Mouse (Mus musculus): ENCODE results near the gene Ppa2. TPM values are rescaled to one million over a fixed set of nuclear protein-coding genes. Genes with fewer than 3 reads are reported as not detected.
A peak's percentile ranks its signal among the peaks of the same experiment; 100 is the strongest.

The Ppa2 gene
- 84.6 and 88.0 TPM in 2 replicates for polyA plus RNA-seq (2016; fragmentation: Nextera tagmentation; extraction: Ambion mirVana)

GRCm38 (mm10) chr3:133309954-133310808 is at the start of gene Ppa2:
Ppa2 (plus strand) TSS chr3:133310110.
- 1% methylated on average over 95 of the region's 95 CpGs for WGBS
- Histone ChIP-seq H3K27me3 (replicated peaks; ENCODE audit: low read depth, poor library complexity, severe bottlenecking) (no peaks in the 10 kb centered on the region), H3K27ac (replicated peaks) (peak within 1 kb of the TSS; percentile 94), H3K4me1 (peaks cover 10% of the 10 kb centered on the region), H3K9me3 (peaks cover 3% of the 10 kb centered on the region; the same call in 1 of the 2 replicates), H3K4me3 (peak within 1 kb of the TSS; percentile 66), H3K36me3 (replicated peaks) (peaks cover 13% of the 10 kb centered on the region)
- peak; percentile 89 for DNase-seq (ENCODE audit: low spot score)

DNA sequence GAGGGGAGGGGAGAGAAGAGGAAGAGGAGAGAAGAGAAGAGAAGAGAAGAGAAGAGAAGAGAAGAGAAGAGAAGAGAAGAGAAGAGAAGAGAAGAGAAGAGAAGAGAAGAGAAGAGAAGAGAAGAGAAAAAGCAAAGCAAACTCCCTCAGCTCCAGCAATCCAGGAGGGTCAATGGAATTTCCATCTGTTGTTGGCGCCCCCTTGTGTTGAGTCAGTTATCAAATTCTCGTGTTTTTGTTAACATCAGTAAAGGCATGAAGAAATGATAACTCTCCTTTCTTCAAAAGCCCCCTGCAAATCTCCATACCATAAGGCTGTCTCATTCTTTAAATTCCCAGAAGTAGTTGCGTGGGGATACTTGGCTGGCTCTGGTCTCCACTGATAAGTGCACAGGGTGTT is 38.0 kb upstream of the Ppa2 start:
- H3K36me3 ChIP-seq (replicated peaks) = no peaks in the 10 kb centered on the region
- peak; percentile 67 for DNase-seq (ENCODE audit: low spot score)
- H3K27ac ChIP-seq (replicated peaks) = no peak overlapping the region
- 24% methylated on average over 3 of the region's 3 CpGs for WGBS
- H3K4me1 ChIP-seq = no peaks in the 10 kb centered on the region
- no peak overlapping the region for H3K4me3 ChIP-seq
- H3K9me3 ChIP-seq = no peaks in the 10 kb centered on the region
- no peaks in the 10 kb centered on the region for H3K27me3 ChIP-seq (replicated peaks; ENCODE audit: low read depth, poor library complexity, severe bottlenecking)

DNA sequence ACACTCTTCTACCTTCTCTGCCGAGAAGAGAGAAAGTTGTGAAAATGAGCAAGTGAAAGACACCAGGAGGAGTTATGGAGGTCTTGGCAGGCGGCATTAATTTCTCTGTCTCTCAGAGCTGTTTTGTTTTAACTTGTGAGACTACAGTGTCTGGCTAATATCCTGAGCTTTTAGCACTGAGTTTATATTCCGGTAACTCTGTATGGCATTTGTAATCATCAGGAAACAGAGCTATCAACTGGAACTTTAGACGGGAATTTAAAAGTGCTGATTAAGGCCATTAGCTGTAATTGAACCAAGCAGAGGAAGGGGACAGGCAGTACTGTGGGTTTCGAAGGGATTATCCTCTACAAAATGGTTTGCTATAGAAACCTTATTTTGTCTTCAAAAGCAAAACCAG is 25.3 kb upstream of the Ppa2 start:
- no peak overlapping the region for H3K27ac ChIP-seq (replicated peaks)
- no peaks in the 10 kb centered on the region for H3K36me3 ChIP-seq (replicated peaks)
- WGBS = 64% methylated on average over 5 of the region's 5 CpGs
- no peaks in the 10 kb centered on the region for H3K27me3 ChIP-seq (replicated peaks; ENCODE audit: low read depth, poor library complexity, severe bottlenecking)
- no peaks in the 10 kb centered on the region for H3K9me3 ChIP-seq
- no peak for DNase-seq (ENCODE audit: low spot score)
- no peaks in the 10 kb centered on the region for H3K4me1 ChIP-seq
- H3K4me3 ChIP-seq = no peak overlapping the region

GRCm38 (mm10) chr3:133288795-133289194 is 21.1 kb upstream of the Ppa2 start:
- 93% methylated on average over 2 of the region's 2 CpGs for WGBS
- Histone ChIP-seq H3K27me3 (replicated peaks; ENCODE audit: low read depth, poor library complexity, severe bottlenecking) (no peaks in the 10 kb centered on the region), H3K27ac (replicated peaks) (no peak overlapping the region), H3K36me3 (replicated peaks) (no peaks in the 10 kb centered on the region), H3K4me1 (no peaks in the 10 kb centered on the region), H3K9me3 (0 out of 2 replicates have a peak, but pooled peaks cover 3% of the 10 kb centered on the region), H3K4me3 (no peak overlapping the region)
- DNase-seq (ENCODE audit: low spot score) = no peak

- Histone ChIP-seq H3K4me3 (no peak overlapping the region), H3K27ac (replicated peaks) (no peak overlapping the region), H3K27me3 (replicated peaks; ENCODE audit: low read depth, poor library complexity, severe bottlenecking) (no peaks in the 10 kb centered on the region), H3K9me3 (peaks cover 7% of the 10 kb centered on the region; the same call in 1 of the 2 replicates), H3K36me3 (replicated peaks) (peaks cover 6% of the 10 kb centered on the region), H3K4me1 (no peaks in the 10 kb centered on the region)
- no peak for DNase-seq (ENCODE audit: low spot score)
- WGBS = 93% methylated on average over 3 of the region's 3 CpGs
Measured at GRCm38 (mm10) chr3:133304328-133304727, 5.6 kb upstream of the Ppa2 start.

DNA sequence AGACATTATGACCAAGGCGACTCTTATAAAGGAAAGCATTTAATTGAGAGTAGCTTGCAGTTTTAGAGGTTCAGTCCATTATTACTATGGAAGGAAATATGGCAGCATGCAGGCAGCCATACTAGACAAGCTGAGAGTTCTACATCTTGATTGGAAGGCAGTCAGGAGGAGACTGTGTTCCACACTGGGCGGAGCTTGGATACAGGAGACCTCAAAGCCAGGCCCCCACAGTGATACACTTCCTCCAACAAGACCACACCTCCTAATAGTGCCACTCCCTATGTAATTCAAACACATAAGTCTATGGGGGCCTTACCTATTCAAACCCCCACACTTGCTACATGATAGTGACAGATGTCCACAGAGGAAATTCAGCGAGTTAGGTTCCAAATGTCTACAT is 1.5 kb upstream of the Ppa2 start:
- Histone ChIP-seq H3K4me3 (no peak overlapping the region), H3K36me3 (replicated peaks) (peaks cover 10% of the 10 kb centered on the region), H3K9me3 (peaks cover 3% of the 10 kb centered on the region; the same call in 1 of the 2 replicates), H3K4me1 (peaks cover 10% of the 10 kb centered on the region), H3K27ac (replicated peaks) (no peak overlapping the region), H3K27me3 (replicated peaks; ENCODE audit: low read depth, poor library complexity, severe bottlenecking) (no peaks in the 10 kb centered on the region)
- WGBS = 97% methylated on average over 3 of the region's 3 CpGs
- DNase-seq (ENCODE audit: low spot score) = no peak

DNA sequence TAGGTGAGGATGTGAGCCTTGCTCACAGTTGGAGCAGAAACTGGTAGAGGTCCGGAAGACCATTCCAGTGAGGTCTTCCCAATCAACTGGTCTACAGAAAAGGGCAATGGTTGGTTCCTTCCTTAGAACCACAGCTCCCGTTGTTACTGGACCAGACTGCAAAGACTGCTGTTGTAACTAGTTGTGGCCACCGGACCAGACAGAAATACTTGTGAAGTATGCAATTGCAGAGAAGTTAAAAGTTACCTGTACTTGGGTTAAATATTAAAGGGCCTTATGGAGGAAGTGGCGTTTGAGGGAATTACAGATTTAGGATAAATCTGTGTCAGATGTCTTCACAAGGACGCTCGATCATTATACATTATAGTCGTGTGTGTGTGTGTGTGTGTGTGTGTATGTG is 551 bp upstream of the Ppa2 start:
- H3K36me3 ChIP-seq (replicated peaks) = peaks cover 13% of the 10 kb centered on the region
- WGBS = 89% methylated on average over 7 of the region's 7 CpGs
- H3K4me1 ChIP-seq = peaks cover 10% of the 10 kb centered on the region
- H3K4me3 ChIP-seq = peak overlapping the region; percentile 66
- no peak for DNase-seq (ENCODE audit: low spot score)
- H3K9me3 ChIP-seq = peaks cover 3% of the 10 kb centered on the region; the same call in 1 of the 2 replicates
- no peaks in the 10 kb centered on the region for H3K27me3 ChIP-seq (replicated peaks; ENCODE audit: low read depth, poor library complexity, severe bottlenecking)
- H3K27ac ChIP-seq (replicated peaks) = no peak overlapping the region

DNA sequence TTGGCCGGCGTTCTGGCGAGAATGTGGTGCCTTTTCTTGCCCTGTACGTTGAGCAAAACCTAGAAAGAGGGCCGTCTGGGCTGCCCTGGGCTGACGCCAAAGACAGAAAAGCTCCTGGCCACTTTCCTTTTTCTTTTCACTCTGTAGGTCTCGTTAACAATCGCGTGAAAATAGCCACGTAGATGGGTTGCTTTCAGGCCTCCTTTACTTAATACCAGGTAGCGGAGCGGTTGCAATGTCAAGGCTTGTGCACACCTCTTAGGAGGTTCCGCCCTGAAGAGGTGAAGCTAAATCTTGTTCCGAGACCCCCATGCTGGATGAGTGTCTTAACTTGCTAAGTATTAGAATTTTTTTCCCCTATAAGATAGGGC is 884 bp downstream of the Ppa2 start:
- peaks cover 10% of the 10 kb centered on the region for H3K4me1 ChIP-seq
- H3K4me3 ChIP-seq = peak overlapping the region; percentile 66
- H3K27me3 ChIP-seq (replicated peaks; ENCODE audit: low read depth, poor library complexity, severe bottlenecking) = no peaks in the 10 kb centered on the region
- DNase-seq (ENCODE audit: low spot score) = no peak
- H3K9me3 ChIP-seq = peaks cover 3% of the 10 kb centered on the region; the same call in 1 of the 2 replicates
- 20% methylated on average over 14 of the region's 14 CpGs for WGBS
- peak overlapping the region; percentile 94 for H3K27ac ChIP-seq (replicated peaks)
- peaks cover 13% of the 10 kb centered on the region for H3K36me3 ChIP-seq (replicated peaks)

DNA sequence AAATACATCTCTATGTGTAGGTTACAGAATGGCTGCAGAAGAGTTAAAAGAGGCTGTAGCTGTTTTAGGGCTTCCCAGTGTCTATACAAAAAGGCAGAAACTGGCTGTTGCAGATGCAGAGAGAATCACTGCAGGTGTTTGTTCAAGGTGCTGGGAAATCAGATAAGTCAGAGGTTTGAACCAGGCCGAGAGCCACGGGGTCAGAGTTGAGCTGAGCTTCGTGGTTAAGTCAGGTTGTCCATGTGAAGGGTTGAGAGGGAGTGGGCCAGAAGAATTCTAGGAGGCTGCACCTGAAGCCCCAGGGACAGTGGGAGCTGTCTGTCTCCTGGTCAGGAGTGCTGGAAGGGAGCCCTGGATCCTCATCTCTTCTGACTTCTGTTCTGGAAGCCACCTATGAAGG is 2.4 kb downstream of the Ppa2 start:
- no peaks in the 10 kb centered on the region for H3K27me3 ChIP-seq (replicated peaks; ENCODE audit: low read depth, poor library complexity, severe bottlenecking)
- peaks cover 3% of the 10 kb centered on the region; the same call in 1 of the 2 replicates for H3K9me3 ChIP-seq
- no peak overlapping the region for H3K4me3 ChIP-seq
- H3K4me1 ChIP-seq = peaks cover 10% of the 10 kb centered on the region
- 91% methylated on average over 3 of the region's 3 CpGs for WGBS
- no peak for DNase-seq (ENCODE audit: low spot score)
- peaks cover 13% of the 10 kb centered on the region for H3K36me3 ChIP-seq (replicated peaks)
- H3K27ac ChIP-seq (replicated peaks) = no peak overlapping the region

- H3K9me3 ChIP-seq = peaks cover 3% of the 10 kb centered on the region; the same call in 1 of the 2 replicates
- no peak overlapping the region for H3K27ac ChIP-seq (replicated peaks)
- DNase-seq (ENCODE audit: low spot score) = no peak
- H3K4me1 ChIP-seq = peaks cover 10% of the 10 kb centered on the region
- H3K4me3 ChIP-seq = no peak overlapping the region
- H3K27me3 ChIP-seq (replicated peaks; ENCODE audit: low read depth, poor library complexity, severe bottlenecking) = no peaks in the 10 kb centered on the region
- WGBS = 82% methylated on average over 6 of the region's 6 CpGs
- H3K36me3 ChIP-seq (replicated peaks) = peaks cover 13% of the 10 kb centered on the region
Measured at GRCm38 (mm10) chr3:133312850-133313249, 2.9 kb downstream of the Ppa2 start.

DNA sequence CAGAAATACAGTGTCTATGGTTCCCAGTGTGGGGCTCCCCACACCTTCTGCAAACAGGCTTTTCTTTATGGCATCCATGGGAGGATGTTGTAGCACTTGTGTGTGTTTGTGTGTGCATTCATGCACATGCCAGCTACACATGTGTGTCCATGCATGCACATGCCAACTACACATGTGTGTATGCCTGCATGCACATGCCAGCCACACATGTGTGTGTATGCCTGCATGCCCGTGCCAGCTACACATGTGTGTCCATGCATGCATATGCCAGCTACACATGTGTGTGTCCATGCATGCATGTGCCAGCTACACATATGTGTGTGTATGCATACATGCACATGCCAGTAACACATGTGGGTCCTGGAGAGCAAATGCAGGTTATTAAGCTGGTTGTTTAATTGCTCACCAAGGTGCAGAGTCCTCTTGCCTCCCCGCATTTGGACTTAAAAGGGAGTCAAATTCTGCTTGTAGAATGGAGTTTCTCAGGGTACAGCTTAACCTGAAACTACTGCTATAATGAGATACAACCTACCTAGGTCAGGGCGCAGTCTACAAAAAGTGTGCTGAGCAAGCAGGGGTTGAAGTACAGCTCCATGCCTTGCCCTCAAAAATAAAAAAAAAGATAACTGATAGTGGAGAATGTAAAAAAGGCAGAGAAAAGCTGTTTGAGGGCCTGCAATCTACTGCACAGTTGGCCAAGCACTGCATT is 3.7 kb downstream of the Ppa2 start:
- no peak overlapping the region for H3K4me3 ChIP-seq
- DNase-seq (ENCODE audit: low spot score) = no peak
- peaks cover 10% of the 10 kb centered on the region for H3K4me1 ChIP-seq
- H3K27me3 ChIP-seq (replicated peaks; ENCODE audit: low read depth, poor library complexity, severe bottlenecking) = no peaks in the 10 kb centered on the region
- H3K9me3 ChIP-seq = 0 out of 2 replicates have a peak, but pooled peaks cover 3% of the 10 kb centered on the region
- H3K27ac ChIP-seq (replicated peaks) = no peak overlapping the region
- H3K36me3 ChIP-seq (replicated peaks) = peaks cover 9% of the 10 kb centered on the region
- WGBS = 94% methylated on average over 3 of the region's 3 CpGs

- H3K27me3 ChIP-seq (replicated peaks; ENCODE audit: low read depth, poor library complexity, severe bottlenecking) = no peaks in the 10 kb centered on the region
- 43% methylated on average over 6 of the region's 6 CpGs for WGBS
- peaks cover 5% of the 10 kb centered on the region for H3K36me3 ChIP-seq (replicated peaks)
- DNase-seq (ENCODE audit: low spot score) = peak; percentile 79
- H3K9me3 ChIP-seq = no peaks in the 10 kb centered on the region
- H3K4me3 ChIP-seq = no peak overlapping the region
- peaks cover 10% of the 10 kb centered on the region for H3K4me1 ChIP-seq
- H3K27ac ChIP-seq (replicated peaks) = no peak overlapping the region
Measured at GRCm38 (mm10) chr3:133314475-133314874, 4.6 kb downstream of the Ppa2 start.

Data from embryonic facial prominence, embryonic 10.5 days (tissue).